Mouse (Mus musculus) heart, embryonic 12.5 days (tissue): ENCODE data around the gene Patz1. TPM values are rescaled to one million over a fixed set of nuclear protein-coding genes. Genes with fewer than 3 reads are reported as not detected.
A peak's percentile ranks its signal among the peaks of the same experiment; 100 is the strongest.

Source experiments
- ATAC-seq: fragments of 200-750 bp; cut with Nextera tagmentation; 2 replicates; pipeline ENCODE4 v1.8.0; 2017; ENCODE audit warnings: moderate TSS enrichment, moderate library complexity; ENCODE audit not compliant: insufficient number of reproducible peaks, low FRiP score
- H3K27ac ChIP-seq: fragments of 300-500 bp; sonication (generic); 2 replicates; pipeline ENCODE4 v1.5.1; 2016; ENCODE audit warnings: mild to moderate bottlenecking, moderate library complexity; ENCODE audit not compliant: poor library complexity, severe bottlenecking
- H3K27me3 ChIP-seq: fragments of 300-500 bp; sonication (generic); replicated peaks from 2 replicates; pipeline ENCODE4 v1.6.1; 2016; ENCODE audit warnings: mild to moderate bottlenecking, moderate library complexity
- H3K36me3 ChIP-seq: fragments of 300-500 bp; sonication (generic); 2 replicates; pipeline ENCODE4 v1.6.1; 2016; ENCODE audit warnings: mild to moderate bottlenecking, moderate library complexity
- H3K4me1 ChIP-seq: fragments of 300-500 bp; sonication (generic); replicated peaks from 2 replicates; pipeline ENCODE4 v1.6.1; 2016; ENCODE audit warnings: mild to moderate bottlenecking
- H3K4me2 ChIP-seq: fragments of 300-500 bp; sonication (generic); 2 replicates; pipeline ENCODE4 v1.6.1; 2016; ENCODE audit warnings: mild to moderate bottlenecking, moderate library complexity
- H3K4me3 ChIP-seq: fragments of 300-500 bp; sonication (generic); 2 replicates; pipeline ENCODE4 v1.5.1; 2016; ENCODE audit warnings: mild to moderate bottlenecking
- H3K9ac ChIP-seq: fragments of 300-500 bp; sonication (generic); 2 replicates; pipeline ENCODE4 v1.6.1; 2016; ENCODE audit warnings: mild to moderate bottlenecking, moderate library complexity
- H3K9me3 ChIP-seq: fragments of 300-500 bp; sonication (generic); replicated peaks from 2 replicates; pipeline ENCODE4 v1.6.1; 2016; ENCODE audit warnings: mild to moderate bottlenecking, moderate library complexity
- WGBS: fragments of 180-500 bp; shearing (Covaris S2); methylation state at CpG from one replicate; pipeline ENCODE4 v1.1.7; 2016; 5-methylcytosine and 5-hydroxymethylcytosine counted together
- polyA plus RNA-seq: library from polyadenylated mRNA; unstranded; fragments of >200 nt; fragmentation: Nextera tagmentation; extraction: Ambion mirVana; gene quantifications from 2 replicates; pipeline ENCODE4 v1.2.1, GENCODE M21; 2016

The Patz1 gene
- polyA plus RNA-seq, 1 experiment from 2014 or later: 35.6 TPM

DNA sequence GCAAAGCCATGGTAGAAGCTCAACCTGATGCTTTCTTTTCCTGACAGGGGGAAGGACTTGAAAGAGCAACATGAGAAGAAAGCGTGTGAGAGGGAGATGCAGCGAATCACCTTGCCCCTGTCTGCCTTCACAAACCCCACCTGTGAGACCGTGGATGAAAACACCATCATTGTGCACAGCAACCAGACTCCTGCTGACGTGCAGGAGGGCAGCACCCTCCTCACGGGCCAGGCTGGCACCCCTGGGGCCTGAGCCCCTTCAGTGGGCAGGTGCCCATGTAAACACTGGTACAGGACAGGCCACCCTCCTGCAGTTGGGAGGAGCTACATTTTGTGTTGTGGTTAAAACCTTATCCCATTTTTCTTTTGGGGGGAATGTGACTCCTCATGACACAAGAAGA lies 52.8 kb downstream of the Patz1 start:
- Histone ChIP-seq H3K36me3 (peaks cover 52% of the 10 kb centered on the region), H3K9me3 (no peaks in the 10 kb centered on the region), H3K27ac (no peak overlapping the region), H3K4me3 (no peak overlapping the region), H3K27me3 (no peaks in the 10 kb centered on the region), H3K4me2 (no peak overlapping the region), H3K9ac (no peak overlapping the region), H3K4me1 (peaks cover 18% of the 10 kb centered on the region)
- no peak for ATAC-seq
- WGBS: 70% methylated on average over 5 of the region's 5 CpGs

DNA sequence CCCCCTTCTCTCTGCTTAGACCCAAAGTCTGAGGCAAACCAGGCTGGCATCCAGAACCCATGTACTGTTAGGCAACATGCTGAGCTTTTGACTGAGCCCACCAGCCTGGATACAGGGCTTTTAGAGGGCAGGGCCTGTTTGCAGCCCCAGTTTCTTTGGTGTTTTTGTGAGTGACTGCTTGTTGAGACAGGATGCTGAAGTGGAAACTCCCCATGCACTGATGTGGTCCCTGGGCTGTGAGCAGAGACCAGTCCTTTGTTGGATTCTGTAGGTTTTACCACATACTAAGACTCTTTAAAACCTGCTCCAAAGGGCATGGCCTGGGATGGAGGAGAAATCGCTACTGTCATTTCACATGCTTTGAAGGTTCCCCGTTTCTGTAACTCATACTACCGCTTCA lies 56.2 kb downstream of the Patz1 start:
- no peak for ATAC-seq
- peaks cover 64% of the 10 kb centered on the region for H3K36me3 ChIP-seq
- no peaks in the 10 kb centered on the region for H3K9me3 ChIP-seq

GRCm38 (mm10) chr11:3346351-3346750 lies 57.7 kb downstream of the Patz1 start:
- Histone ChIP-seq H3K9ac (no peak overlapping the region), H3K4me3 (no peak overlapping the region), H3K9me3 (no peaks in the 10 kb centered on the region), H3K27me3 (no peaks in the 10 kb centered on the region), H3K27ac (no peak overlapping the region), H3K4me2 (no peak overlapping the region), H3K36me3 (peaks cover 75% of the 10 kb centered on the region), H3K4me1 (peaks cover 24% of the 10 kb centered on the region)
- 90% methylated on average over 7 of the region's 7 CpGs for WGBS
- no peak for ATAC-seq

More for the DNA sequence above, 56.2 kb downstream of the Patz1 start:
- 87% methylated on average over 3 of the region's 3 CpGs for WGBS
- H3K27ac ChIP-seq: no peak overlapping the region
- no peak overlapping the region for H3K4me2 ChIP-seq
- H3K4me1 ChIP-seq: peaks cover 24% of the 10 kb centered on the region
- no peak overlapping the region for H3K9ac ChIP-seq
- H3K4me3 ChIP-seq: no peak overlapping the region
- H3K27me3 ChIP-seq: no peaks in the 10 kb centered on the region

GRCm38 (mm10) chr11:3347091-3347834 lies 58.6 kb downstream of the Patz1 start:
- 61% methylated on average over 12 of the region's 12 CpGs for WGBS
- Histone ChIP-seq H3K4me1 (peaks cover 24% of the 10 kb centered on the region), H3K9ac (no peak overlapping the region), H3K27ac (peak overlapping the region; percentile 79), H3K9me3 (no peaks in the 10 kb centered on the region), H3K27me3 (no peaks in the 10 kb centered on the region), H3K4me2 (no peak overlapping the region), H3K4me3 (no peak overlapping the region), H3K36me3 (peaks cover 74% of the 10 kb centered on the region)
- 0 out of 2 replicates have a peak, but pooled peaks have one; percentile 19 for ATAC-seq

- no peaks in the 10 kb centered on the region for H3K27me3 ChIP-seq
- no peak overlapping the region for H3K4me3 ChIP-seq
- H3K9me3 ChIP-seq: no peaks in the 10 kb centered on the region
- H3K27ac ChIP-seq: peak overlapping the region; percentile 79
- H3K4me2 ChIP-seq: peak overlapping the region; percentile 11; the same call in 1 of the 2 replicates
- H3K9ac ChIP-seq: peak overlapping the region; percentile 52; the same call in 1 of the 2 replicates
- H3K36me3 ChIP-seq: peaks cover 75% of the 10 kb centered on the region
- ATAC-seq: 0 out of 2 replicates have a peak, but pooled peaks have one; percentile 12
- H3K4me1 ChIP-seq: peaks cover 24% of the 10 kb centered on the region
These were observed 59.1 kb downstream of the Patz1 start for GRCm38 (mm10) chr11:3347835-3348195.

DNA sequence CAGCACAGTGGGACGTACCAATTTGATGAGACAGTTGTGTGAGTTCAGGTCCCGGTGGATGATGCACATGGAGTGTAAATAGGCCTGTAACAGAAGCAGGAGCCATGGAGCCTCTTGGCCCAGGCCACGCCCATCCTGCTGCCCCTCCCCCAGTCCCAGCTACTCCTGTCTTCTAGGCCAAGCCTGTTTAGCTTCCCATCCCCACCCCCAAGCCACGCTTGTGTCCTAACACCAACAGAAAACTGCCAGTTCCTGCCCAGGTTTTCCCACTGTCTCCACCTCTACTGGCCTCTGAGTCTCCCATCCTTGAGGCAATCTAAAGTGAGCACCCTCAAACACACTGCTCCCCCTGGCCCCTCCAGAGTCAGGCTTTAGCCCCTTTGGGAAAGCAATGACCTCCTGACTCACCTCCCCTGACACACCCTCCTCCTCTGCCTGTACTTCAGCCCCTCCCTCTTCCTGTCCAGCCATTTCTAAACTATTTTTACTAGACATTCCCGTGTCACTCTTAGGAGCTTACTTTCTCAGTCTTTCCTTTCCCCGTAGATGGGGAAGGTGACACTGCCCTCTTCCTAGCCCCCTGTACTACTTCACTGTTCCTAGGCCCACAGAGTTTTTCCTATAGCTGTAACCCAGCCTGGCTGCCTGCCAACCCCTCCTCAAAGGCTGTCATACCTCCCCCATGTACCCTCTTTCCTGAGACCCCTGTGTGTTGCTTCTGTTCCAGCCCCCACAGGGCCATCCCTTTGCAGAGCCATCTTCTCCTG lies 60.1 kb downstream of the Patz1 start:
- Histone ChIP-seq H3K9me3 (no peaks in the 10 kb centered on the region), H3K36me3 (peaks cover 75% of the 10 kb centered on the region), H3K27ac (peak overlapping the region; percentile 79), H3K4me3 (no peak overlapping the region), H3K4me1 (peaks cover 24% of the 10 kb centered on the region), H3K27me3 (no peaks in the 10 kb centered on the region), H3K9ac (peak overlapping the region; percentile 49), H3K4me2 (peak overlapping the region; percentile 11; the same call in 1 of the 2 replicates)
- ATAC-seq: peak; percentile 56
- 19% methylated on average over 6 of the region's 6 CpGs for WGBS

DNA sequence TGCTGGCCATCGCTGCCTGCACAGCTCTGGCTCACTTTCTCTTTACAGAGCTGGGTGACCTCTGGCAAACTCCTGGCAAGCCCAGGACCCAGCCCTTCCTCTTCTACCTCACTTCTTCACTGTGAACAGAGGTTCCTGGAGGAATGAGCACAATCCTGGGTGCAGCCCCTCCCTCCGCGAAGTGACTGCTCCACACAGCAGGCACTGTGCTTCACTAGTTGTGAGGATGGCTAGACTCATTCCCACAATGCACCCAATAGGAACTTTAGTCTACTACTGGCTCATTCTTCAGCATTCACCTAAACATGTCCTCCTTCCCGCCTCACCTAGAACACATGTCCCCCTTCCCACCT lies 60.6 kb downstream of the Patz1 start:
- H3K9ac ChIP-seq: 0 out of 2 replicates have a peak overlapping the region, but pooled peaks have one; percentile 49
- H3K4me2 ChIP-seq: no peak overlapping the region
- peak overlapping the region; percentile 79 for H3K27ac ChIP-seq
- H3K9me3 ChIP-seq: no peaks in the 10 kb centered on the region
- no peaks in the 10 kb centered on the region for H3K27me3 ChIP-seq
- 0 out of 2 replicates have a peak, but pooled peaks have one; percentile 24 for ATAC-seq
- no peak overlapping the region for H3K4me3 ChIP-seq
- 83% methylated on average over 4 of the region's 4 CpGs for WGBS
- peaks cover 24% of the 10 kb centered on the region for H3K4me1 ChIP-seq
- peaks cover 75% of the 10 kb centered on the region for H3K36me3 ChIP-seq

- H3K4me3 ChIP-seq: no peak overlapping the region
- no peak overlapping the region for H3K9ac ChIP-seq
- H3K4me1 ChIP-seq: peaks cover 23% of the 10 kb centered on the region
- H3K9me3 ChIP-seq: no peaks in the 10 kb centered on the region
- 92% methylated on average over 9 of the region's 9 CpGs for WGBS
- ATAC-seq: no peak
- no peak overlapping the region for H3K4me2 ChIP-seq
- H3K27me3 ChIP-seq: no peaks in the 10 kb centered on the region
- H3K27ac ChIP-seq: no peak overlapping the region
- H3K36me3 ChIP-seq: peaks cover 74% of the 10 kb centered on the region
These were observed 63.5 kb downstream of the Patz1 start for GRCm38 (mm10) chr11:3352131-3352530.

DNA sequence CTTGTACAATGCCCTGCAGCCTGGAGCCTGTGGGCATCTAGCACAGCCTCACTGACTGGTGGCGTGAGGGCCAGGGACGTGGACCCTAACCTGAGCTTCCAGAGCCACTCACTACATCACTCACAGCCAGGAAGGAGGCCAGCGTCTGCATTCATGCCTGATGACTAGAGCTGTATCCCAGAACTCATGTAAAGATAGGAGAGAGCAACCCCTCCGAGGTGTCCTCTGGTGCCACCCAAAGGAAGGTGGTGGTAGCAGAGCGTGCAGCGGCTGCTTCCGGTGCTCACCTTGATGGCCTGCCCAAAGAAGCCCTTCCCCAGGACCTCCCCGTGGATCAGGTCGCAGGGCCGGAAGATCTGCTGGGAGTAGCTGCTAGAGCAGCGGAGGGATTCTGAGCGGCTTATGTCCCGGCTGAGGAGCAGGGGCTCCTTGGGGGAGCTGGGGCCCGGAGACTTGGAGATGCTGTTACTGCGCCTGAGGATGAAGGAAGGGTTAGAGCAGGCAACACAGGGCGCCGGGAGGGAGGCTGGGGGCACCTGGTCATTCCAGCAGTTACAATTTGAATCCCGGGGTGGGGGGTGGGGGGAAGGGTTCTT lies 64.4 kb downstream of the Patz1 start:
- Histone ChIP-seq H3K27me3 (no peaks in the 10 kb centered on the region), H3K9ac (no peak overlapping the region), H3K9me3 (no peaks in the 10 kb centered on the region), H3K36me3 (peaks cover 79% of the 10 kb centered on the region), H3K27ac (no peak overlapping the region), H3K4me2 (no peak overlapping the region), H3K4me3 (no peak overlapping the region), H3K4me1 (peaks cover 14% of the 10 kb centered on the region)
- no peak for ATAC-seq
- WGBS: 47% methylated on average over 18 of the region's 18 CpGs
